Mouse (Mus musculus): ENCODE results near the gene Evc2. TPM values are rescaled to one million over a fixed set of nuclear protein-coding genes. Genes with fewer than 3 reads are reported as not detected.

The Evc2 gene
- polyA plus RNA-seq, 1 experiment from 2014 or later, result 6.8 TPM

DNA sequence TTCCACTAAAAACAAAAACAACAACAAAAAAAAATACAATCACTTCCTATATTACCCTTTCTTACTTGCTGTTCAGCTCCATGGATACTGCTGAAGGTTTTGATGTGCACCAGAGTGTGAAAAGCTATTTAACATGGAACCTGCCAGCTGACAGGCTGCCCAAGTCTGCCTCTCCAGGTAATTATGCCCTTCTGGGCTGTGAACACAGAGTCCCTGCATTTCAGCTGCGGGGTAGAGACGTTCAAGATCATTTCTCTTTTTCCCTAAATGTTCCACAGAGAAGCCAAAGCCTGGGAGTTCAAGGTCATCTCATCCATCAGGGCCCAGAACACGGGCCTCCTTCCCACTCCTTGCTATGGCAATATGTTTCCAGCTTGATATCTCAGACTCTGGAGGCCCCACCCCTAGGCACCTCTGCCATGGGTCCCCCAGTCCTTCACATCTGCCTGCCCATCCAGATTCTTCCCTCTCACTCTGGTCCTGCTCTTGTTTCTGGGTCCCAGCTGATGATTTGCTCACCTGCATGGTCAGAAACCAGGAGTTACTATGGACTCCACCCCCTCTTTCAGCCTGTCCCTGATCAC, 133.8 kb downstream of the Evc2 start:
- Histone ChIP-seq H3K4me2 (no peak overlapping the region), H3K9me3 (replicated peaks) (no peaks in the 10 kb centered on the region), H3K27ac (no peak overlapping the region), H3K9ac (no peak overlapping the region), H3K4me1 (replicated peaks) (no peaks in the 10 kb centered on the region), H3K4me3 (no peak overlapping the region), H3K36me3 (no peaks in the 10 kb centered on the region), H3K27me3 (no peaks in the 10 kb centered on the region)
- no peak for ATAC-seq (replicated peaks; ENCODE audit: insufficient number of reproducible peaks, insufficient read depth, low FRiP score, low read depth)
- 75% methylated on average over 3 of the region's 3 CpGs for WGBS

Other genes starting within 250 kb of the Evc2 start
- 7.5 and 15.9 TPM in 2 replicates for gene Crmp1, start 96.6 kb upstream of the Evc2 start, polyA plus RNA-seq (2015; fragmentation: Nextera tagmentation; extraction: Ambion mirVana)
- gene Evc, start 1.6 kb upstream of the Evc2 start, polyA plus RNA-seq (2015; fragmentation: Nextera tagmentation; extraction: Ambion mirVana), result 3.5 and 6.6 TPM in 2 replicates

Data from heart, embryonic 15.5 days (tissue).